Mouse (Mus musculus) liver, embryonic 14.5 days (tissue): Measurements from ENCODE around the gene Ccna2. TPM values are rescaled to one million over a fixed set of nuclear protein-coding genes. Genes with fewer than 3 reads are reported as not detected.

ENCODE experiments used
- ATAC-seq: fragments of 200-750 bp; cut with Nextera tagmentation; 2 replicates; pipeline ENCODE4 v1.8.0; 2017; ENCODE audit warnings: moderate number of reproducible peaks, mild to moderate bottlenecking, moderate library complexity; ENCODE audit not compliant: insufficient read depth
- DNase-seq, 3 experiments: peaks; one replicate each; pipeline ENCODE4 v3.0.0-alpha.2; 2012 to 2013; ENCODE audit warnings: low read depth in 3 of 3, low spot score in 3 of 3
- H3K27ac ChIP-seq: fragments of 300-500 bp; sonication (generic); 2 replicates; pipeline ENCODE4 v1.5.1; 2014; ENCODE audit warnings: moderate library complexity, mild to moderate bottlenecking, control low read depth, inconsistent platforms
- H3K27me3 ChIP-seq: fragments of 300-500 bp; sonication (generic); 2 replicates; pipeline ENCODE4 v1.6.1; 2014; ENCODE audit warnings: mild to moderate bottlenecking, low read length, moderate library complexity; ENCODE audit not compliant: control insufficient read depth, insufficient read depth
- H3K36me3 ChIP-seq: fragments of 300-500 bp; sonication (generic); replicated peaks from 2 replicates; pipeline ENCODE4 v1.6.1; 2014; ENCODE audit warnings: low read depth; ENCODE audit not compliant: control insufficient read depth, insufficient read depth
- H3K4me1 ChIP-seq, 2 experiments: fragments of 200-500 bp in 1 of 2; fragments of 300-500 bp in 1 of 2; sonication (generic) in 1 of 2; replicated peaks; 2 replicates each; pipeline ENCODE4 v1.6.1; 2012 to 2014; ENCODE audit warnings: antibody characterized with exemption in 1 of 2, inconsistent platforms in 1 of 2, low read length in 1 of 2; ENCODE audit not compliant: control insufficient read depth in 2 of 2, insufficient read depth in 2 of 2
- H3K4me2 ChIP-seq: fragments of 300-500 bp; sonication (generic); 2 replicates; pipeline ENCODE4 v1.6.1; 2014; ENCODE audit warnings: low read depth, mild to moderate bottlenecking, control low read depth, moderate library complexity
- H3K4me3 ChIP-seq, 2 experiments: fragments of 200-500 bp in 1 of 2; fragments of 300-500 bp in 1 of 2; sonication (generic) in 1 of 2; 2 replicates each; pipeline ENCODE4 v1.5.1; 2012 to 2014; ENCODE audit warnings: low read depth in 2 of 2, low read length in 2 of 2, mild to moderate bottlenecking in 2 of 2, control low read depth in 1 of 2, inconsistent platforms in 1 of 2, moderate library complexity in 1 of 2; ENCODE audit not compliant: insufficient read depth in 1 of 2
- H3K9ac ChIP-seq: fragments of 300-500 bp; sonication (generic); replicated peaks from 2 replicates; pipeline ENCODE4 v1.6.1; 2014; ENCODE audit warnings: mild to moderate bottlenecking, control low read depth, moderate library complexity
- H3K9me3 ChIP-seq: fragments of 300-500 bp; sonication (generic); 2 replicates; pipeline ENCODE4 v1.6.1; 2016; ENCODE audit warnings: low read length, mixed read lengths; ENCODE audit not compliant: control insufficient read depth
- CTCF ChIP-seq: IDR thresholded peaks from 2 replicates; pipeline ENCODE4 v1.5.1; 2016; ENCODE audit warnings: antibody characterized with exemption, low read depth, control low read depth
- EP300 ChIP-seq: IDR thresholded peaks from 2 replicates; pipeline ENCODE4 v1.6.1; 2016; ENCODE audit warnings: antibody characterized with exemption, low read depth
- WGBS: fragments of 180-500 bp; shearing (Covaris S2); extraction: QIAGEN DNeasy Blood & Tissue Kit; methylation state at CpG from one replicate; pipeline ENCODE4 v1.1.7; 2014; ENCODE audit not compliant: insufficient replicate concordance; 5-methylcytosine and 5-hydroxymethylcytosine counted together
- polyA plus RNA-seq, 2 experiments: library from polyadenylated mRNA; depleted of rRNA in 1 of 2; stranded (reverse) in 1 of 2; unstranded in 1 of 2; fragments of >200 nt; fragmentation: Nextera tagmentation in 1 of 2; extraction: Ambion mirVana in 1 of 2; gene quantifications; 2 replicates each; pipeline versions ENCODE4 v1.2.1 to v1.2.3; 2012 to 2014

The Ccna2 gene
- polyA plus RNA-seq, 2 experiments, result 155 to 295 TPM

DNA sequence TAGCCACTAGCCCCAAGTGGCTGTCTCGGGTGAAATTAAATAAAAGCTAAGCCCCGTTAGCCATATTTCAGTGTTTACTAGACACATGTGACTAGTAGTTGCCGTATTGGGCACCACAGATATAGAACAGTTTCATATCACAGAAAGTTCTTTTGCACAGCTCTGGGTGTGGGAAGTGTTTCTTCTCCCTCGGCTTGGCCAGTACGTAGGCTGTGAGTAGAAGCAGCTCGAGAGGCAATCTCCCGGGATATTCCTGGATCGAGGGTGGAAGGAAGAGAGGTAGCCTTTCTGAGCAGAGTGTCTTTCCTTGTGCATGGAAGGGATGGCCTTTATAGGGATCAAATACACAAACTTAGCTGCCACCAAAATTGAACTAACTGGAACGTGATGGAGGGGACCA lies 55.8 kb downstream of the Ccna2 start:
- no peak overlapping the region for H3K9ac ChIP-seq
- WGBS, result 65% methylated on average over 9 of the region's 9 CpGs
- no peak overlapping the region for H3K4me2 ChIP-seq
- H3K9me3 ChIP-seq, result no peaks in the 10 kb centered on the region
- no peak overlapping the region for H3K4me3 ChIP-seq
- DNase-seq (no peak), ATAC-seq (no peak)
- no peaks in the 10 kb centered on the region for H3K4me1 ChIP-seq
- peaks cover 7% of the 10 kb centered on the region for H3K27me3 ChIP-seq
- no peak overlapping the region for H3K27ac ChIP-seq
- no peak for TF ChIP-seq EP300
- no peak for TF ChIP-seq CTCF
- no peaks in the 10 kb centered on the region for H3K36me3 ChIP-seq

Other genes starting within 250 kb of the Ccna2 start
- 39.6 and 49.9 TPM in 2 replicates for gene Anxa5, start 96.3 kb downstream of the Ccna2 start, polyA plus RNA-seq (2012; rRNA removed)
- gene Anxa5, start 96.3 kb downstream of the Ccna2 start, polyA plus RNA-seq (2014; fragmentation: Nextera tagmentation; extraction: Ambion mirVana), result 51.9 and 57.5 TPM in 2 replicates
- gene 1810062G17Rik, start 96.2 kb downstream of the Ccna2 start, polyA plus RNA-seq (2012; rRNA removed), result 0.43 and 0.77 TPM in 2 replicates
- 1.1 and 1.2 TPM in 2 replicates for gene 1810062G17Rik, start 96.2 kb downstream of the Ccna2 start, polyA plus RNA-seq (2014; fragmentation: Nextera tagmentation; extraction: Ambion mirVana)
- 0.01 TPM in 1 of 2 replicates, not detected in the other for gene Gm11549, start 50.3 kb downstream of the Ccna2 start, polyA plus RNA-seq (2012; rRNA removed)
- gene Gm11549, start 50.3 kb downstream of the Ccna2 start, polyA plus RNA-seq (2014; fragmentation: Nextera tagmentation; extraction: Ambion mirVana), result not detected in 2 replicates
- 12.6 and 25.1 TPM in 2 replicates for gene Exosc9, start 19.5 kb downstream of the Ccna2 start, polyA plus RNA-seq (2012; rRNA removed)
- 36.6 and 37.6 TPM in 2 replicates for gene Exosc9, start 19.5 kb downstream of the Ccna2 start, polyA plus RNA-seq (2014; fragmentation: Nextera tagmentation; extraction: Ambion mirVana)
- 3.9 and 5.5 TPM in 2 replicates for gene Bbs7, start 41.3 kb upstream of the Ccna2 start, polyA plus RNA-seq (2012; rRNA removed)
- 9.7 and 11.9 TPM in 2 replicates for gene Bbs7, start 41.3 kb upstream of the Ccna2 start, polyA plus RNA-seq (2014; fragmentation: Nextera tagmentation; extraction: Ambion mirVana)
- 0.16 and 0.23 TPM in 2 replicates for gene Trpc3, start 118.0 kb upstream of the Ccna2 start, polyA plus RNA-seq (2012; rRNA removed)
- 0.15 and 0.35 TPM in 2 replicates for gene Trpc3, start 118.0 kb upstream of the Ccna2 start, polyA plus RNA-seq (2014; fragmentation: Nextera tagmentation; extraction: Ambion mirVana)